Mouse (Mus musculus) heart, postnatal 0 days (tissue): ENCODE data around the gene Tnfrsf22.

Experiments
- CTCF ChIP-seq: IDR thresholded peaks from 2 replicates; pipeline ENCODE4 v1.5.1; 2016; ENCODE audit warnings: antibody characterized with exemption, control low read depth, low read depth
- EP300 ChIP-seq: IDR thresholded peaks from 2 replicates; pipeline ENCODE4 v1.6.1; 2016; ENCODE audit warnings: antibody characterized with exemption, low read depth

- TF ChIP-seq CTCF, result no peak
- no peak for TF ChIP-seq EP300
Measured at GRCm38 (mm10) chr7:143620951-143621350, 28.5 kb downstream of the Tnfrsf22 start.
